Mouse (Mus musculus) ES-E14 (cell line): Measurements from ENCODE around the gene Cspg4. TPM values are rescaled to one million over a fixed set of nuclear protein-coding genes. Genes with fewer than 3 reads are reported as not detected.
A peak's percentile ranks its signal among the peaks of the same experiment; 100 is the strongest.

Experiments used
- DNase-seq: peaks from one replicate; pipeline ENCODE4 v3.0.0-alpha.2; 2013; ENCODE audit warnings: low read depth, low spot score
- H3K27ac ChIP-seq: 2 replicates; pipeline ENCODE4 v1.5.1; 2012; ENCODE audit warnings: low read depth, mild to moderate bottlenecking, low read length, moderate library complexity, mixed read lengths; ENCODE audit not compliant: poor library complexity, insufficient read depth, severe bottlenecking
- H3K36me3 ChIP-seq: 2 replicates; pipeline ENCODE4 v1.6.1; 2012; ENCODE audit warnings: mild to moderate bottlenecking, low read length, moderate library complexity, mixed read lengths; ENCODE audit not compliant: control insufficient read depth, poor library complexity, insufficient read depth, severe bottlenecking
- H3K4me1 ChIP-seq, 2 experiments: fragments of 150-350 bp in 1 of 2; sonication (generic) in 1 of 2; 2 replicates each; pipeline ENCODE4 v1.6.1; 2012; ENCODE audit warnings: low read length in 2 of 2, mild to moderate bottlenecking in 1 of 2, mixed read lengths in 1 of 2; ENCODE audit not compliant: control insufficient read depth in 2 of 2, insufficient read depth in 2 of 2, poor library complexity in 1 of 2
- H3K4me3 ChIP-seq, 2 experiments: fragments of 150-350 bp in 1 of 2; sonication (generic) in 1 of 2; 2 replicates each; pipeline ENCODE4 v1.5.1; 2012; ENCODE audit warnings: low read length in 2 of 2, low read depth in 1 of 2, mild to moderate bottlenecking in 1 of 2, mixed read lengths in 1 of 2; ENCODE audit not compliant: insufficient read depth in 1 of 2, poor library complexity in 1 of 2, severe bottlenecking in 1 of 2
- H3K9ac ChIP-seq: 2 replicates; pipeline ENCODE4 v1.6.1; 2012; ENCODE audit warnings: low read depth, mild to moderate bottlenecking, low read length, mixed read lengths; ENCODE audit not compliant: poor library complexity, insufficient read depth, severe bottlenecking
- H3K9me3 ChIP-seq: fragments of 150-350 bp; sonication (generic); 2 replicates; pipeline ENCODE4 v1.6.1; 2012; ENCODE audit warnings: low read depth, mild to moderate bottlenecking, low read length; ENCODE audit not compliant: control insufficient read depth, insufficient read depth
- CHD2 ChIP-seq: IDR thresholded peaks from 2 replicates; pipeline ENCODE4 v1.6.1; 2014; ENCODE audit warnings: mild to moderate bottlenecking, low read depth, low read length, inconsistent platforms
- HCFC1 ChIP-seq: IDR thresholded peaks from 2 replicates; pipeline ENCODE4 v1.6.1; 2012; ENCODE audit warnings: low read length, inconsistent platforms, borderline replicate concordance; ENCODE audit not compliant: insufficient read depth
- MAFK ChIP-seq: IDR thresholded peaks from 2 replicates; pipeline ENCODE4 v1.6.1; 2014; ENCODE audit warnings: mild to moderate bottlenecking, low read depth, low read length, inconsistent platforms; ENCODE audit not compliant: insufficient read depth
- ZC3H11A ChIP-seq: IDR thresholded peaks from 2 replicates; pipeline ENCODE4 v1.6.1; 2012; ENCODE audit warnings: low read depth, mild to moderate bottlenecking, inconsistent platforms, low read length, borderline replicate concordance
- ZNF384 ChIP-seq: IDR thresholded peaks from 2 replicates; pipeline ENCODE4 v1.6.1; 2012; ENCODE audit warnings: low read depth, low read length, inconsistent platforms
- in situ Hi-C, 2 experiments: fragments of 600-800 bp; cut with MboI; formaldehyde crosslinking; loops; one replicate each; pipeline ENCODE4 v1.15.1; 2025; ENCODE audit warnings: low sequenced_read_pairs in 2 of 2, inconsistent platforms in 1 of 2; ENCODE audit not compliant: unreplicated experiment in 2 of 2
- total RNA-seq: library from RNA; depleted of rRNA; stranded (reverse); fragments of 300-350 nt; gene quantifications from 2 replicates; pipeline ENCODE4 v1.2.3, GENCODE M21; 2012

Gene Cspg4
- total RNA-seq, 1 experiment, result 1.3 TPM

DNA sequence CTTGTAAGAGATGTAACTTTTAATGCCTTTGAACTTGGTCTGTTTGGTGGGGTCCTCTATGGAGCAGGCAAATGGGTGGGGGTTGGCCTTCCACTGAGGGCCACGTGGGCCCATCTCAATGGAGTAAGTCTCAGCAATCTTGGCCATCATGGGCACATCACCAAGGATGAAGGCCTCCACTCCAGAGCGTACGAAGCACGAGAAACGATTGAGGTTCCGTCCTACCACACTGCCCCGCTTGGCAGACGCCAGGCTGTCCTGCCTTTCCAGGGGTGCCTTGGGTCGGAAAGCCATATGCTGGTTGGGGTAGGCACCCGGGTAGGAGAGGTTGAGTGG is 61.2 kb downstream of the Cspg4 start:
- peaks cover 3 to 9% of the 10 kb centered on the region in 2 experiments; a peak in 2 of 4 replicates for H3K4me1 ChIP-seq
- no peaks in the 10 kb centered on the region for H3K36me3 ChIP-seq
- in situ Hi-C loops, result no loop called here
- H3K9ac ChIP-seq, result no peak overlapping the region
- H3K9me3 ChIP-seq, result no peaks in the 10 kb centered on the region
- no peak for DNase-seq
- TF ChIP-seq MAFK (no peak), ZC3H11A (no peak), ZNF384 (no peak), HCFC1 (no peak), CHD2 (no peak)
- H3K27ac ChIP-seq, result no peak overlapping the region
- H3K4me3 ChIP-seq, result no peak overlapping the region

DNA sequence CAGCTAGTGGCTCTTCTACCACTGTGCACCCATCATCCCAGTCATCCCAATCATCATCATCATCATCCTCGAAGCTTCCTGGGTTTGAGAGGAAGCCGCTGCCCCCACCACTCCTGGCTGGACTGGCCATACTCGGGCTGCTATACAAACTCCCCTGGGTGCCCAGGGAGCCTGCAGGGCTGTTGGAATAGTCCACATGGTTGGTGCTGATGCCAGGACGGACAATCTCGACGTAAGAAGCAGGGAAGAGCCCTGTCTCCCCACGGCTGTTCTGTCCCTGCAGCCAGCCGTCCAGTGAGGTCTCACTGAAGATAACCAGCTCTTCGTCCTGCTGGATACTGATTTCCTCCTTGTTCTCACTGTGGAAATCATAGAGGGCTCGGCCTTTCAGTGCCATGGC is 61.6 kb downstream of the Cspg4 start:
- in situ Hi-C loops, result no loop called here
- TF ChIP-seq MAFK, result no peak
- no peak for TF ChIP-seq ZC3H11A
- TF ChIP-seq HCFC1, result no peak
- no peak for TF ChIP-seq ZNF384
- TF ChIP-seq CHD2, result no peak
- Histone ChIP-seq H3K4me1 (peaks cover 3 to 9% of the 10 kb centered on the region in 2 experiments; a peak in 2 of 4 replicates), H3K4me3 (no peak overlapping the region), H3K9me3 (no peaks in the 10 kb centered on the region), H3K36me3 (no peaks in the 10 kb centered on the region), H3K27ac (no peak overlapping the region), H3K9ac (no peak overlapping the region)
- no peak for DNase-seq

DNA sequence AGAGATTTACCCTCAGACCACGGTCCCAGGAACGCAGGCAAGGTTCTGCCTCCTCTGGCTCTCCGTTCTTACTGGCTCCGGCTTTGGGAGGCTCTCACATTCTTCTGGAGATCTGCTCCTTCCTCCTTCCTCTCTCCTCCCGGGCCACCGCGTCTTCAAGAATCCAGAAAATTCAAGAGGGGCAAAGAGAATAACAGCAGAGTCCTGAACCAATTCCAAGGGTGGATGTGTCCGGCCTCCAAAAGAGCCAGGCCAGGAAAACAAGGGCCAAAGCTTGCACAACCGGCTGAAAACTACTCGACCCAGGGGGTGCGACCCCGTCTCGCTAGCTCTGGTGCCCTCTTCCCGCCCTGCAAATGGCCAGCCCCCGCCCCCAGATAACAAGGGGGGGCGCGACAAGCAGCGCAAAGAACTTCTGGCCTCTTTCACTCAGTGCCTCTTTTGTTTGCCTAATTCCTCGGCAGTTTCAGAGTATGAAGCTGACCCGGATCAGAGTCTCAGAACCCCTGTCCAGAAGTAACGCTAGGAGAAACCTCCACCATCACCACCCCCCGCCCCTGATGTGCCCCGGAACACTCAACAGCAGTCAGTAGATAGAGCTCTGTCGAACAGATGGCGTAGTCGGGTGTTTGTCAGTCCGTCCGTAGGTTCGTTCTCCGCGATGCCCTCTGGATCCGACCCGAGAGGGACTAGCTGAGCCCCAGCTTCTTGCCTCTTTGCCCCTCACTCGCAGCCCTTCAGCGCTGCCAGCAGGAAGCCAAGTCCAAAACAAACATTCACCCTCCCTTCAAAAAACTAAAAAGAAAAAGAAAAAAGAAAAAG is 62.6 kb downstream of the Cspg4 start:
- H3K9me3 ChIP-seq, result no peaks in the 10 kb centered on the region
- no peak overlapping the region for H3K27ac ChIP-seq
- DNase-seq, result no peak
- H3K36me3 ChIP-seq, result no peaks in the 10 kb centered on the region
- no peak for TF ChIP-seq MAFK
- no peak for TF ChIP-seq ZC3H11A
- TF ChIP-seq CHD2, result no peak
- peak overlapping the region; percentile 87 to 97 for H3K4me3 ChIP-seq
- in situ Hi-C loops, result no loop called here
- H3K4me1 ChIP-seq, result peaks cover 3 to 9% of the 10 kb centered on the region in 2 experiments; a peak in 2 of 4 replicates
- peak overlapping the region; percentile 45 for H3K9ac ChIP-seq

DNA sequence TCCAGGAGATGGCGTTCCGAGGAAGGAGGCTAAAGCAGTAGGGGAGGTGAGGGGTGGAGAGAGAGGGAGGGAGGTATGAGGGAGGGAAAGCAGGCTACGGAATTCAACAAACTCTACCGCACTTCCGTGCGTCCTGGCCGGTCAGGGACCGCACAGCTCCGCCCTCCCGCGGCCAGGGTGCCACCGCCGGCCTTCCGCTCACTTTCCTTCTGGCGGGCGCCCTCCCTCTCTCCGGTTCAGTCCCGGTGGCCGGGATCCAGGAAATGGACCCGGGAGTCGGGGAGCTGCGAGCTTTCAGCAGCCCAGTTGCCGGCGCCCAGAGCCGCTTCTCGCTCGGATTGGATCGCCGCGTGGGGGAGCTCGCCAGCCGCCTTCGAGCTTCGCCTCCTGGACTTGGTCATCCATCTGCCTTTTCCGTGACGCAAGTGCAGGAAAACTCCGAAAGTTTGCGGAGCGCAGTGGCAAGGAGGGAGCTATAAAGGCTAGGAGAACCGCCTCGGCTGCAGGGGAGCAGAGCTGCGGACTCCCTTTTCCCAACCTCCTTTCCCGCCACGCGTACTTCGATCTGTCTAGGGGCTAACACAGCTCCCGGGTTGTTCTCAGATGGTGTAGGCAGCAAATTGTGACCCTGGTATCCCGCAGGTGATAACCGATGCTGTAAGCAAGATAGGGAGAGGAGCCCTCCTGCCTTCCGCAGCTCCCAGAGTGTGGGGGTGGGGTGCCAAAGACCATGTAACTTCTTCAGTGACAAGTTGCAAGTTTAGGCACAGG is 63.4 kb downstream of the Cspg4 start, which contains the start of gene Snx33:
TSS of gene Snx33 (minus strand) at position 331 of the 771 bp plus-strand sequence.
- H3K4me1 ChIP-seq, result peaks cover 3 to 9% of the 10 kb centered on the region in 2 experiments; a peak in 2 of 4 replicates
- 0 out of 2 replicates have a peak, but pooled peaks have one; percentile 13 for TF ChIP-seq HCFC1
- no peak for TF ChIP-seq MAFK
- no peak for TF ChIP-seq CHD2
- TF ChIP-seq ZNF384, result no peak
- TF ChIP-seq ZC3H11A, result no peak
- H3K9me3 ChIP-seq, result no peaks in the 10 kb centered on the region
- in situ Hi-C loops, result no loop called here
- H3K9ac ChIP-seq, result peak within 1 kb of the TSS; percentile 72
- H3K27ac ChIP-seq, result no peak within 1 kb of the TSS
- no peaks in the 10 kb centered on the region for H3K36me3 ChIP-seq
- DNase-seq, result no peak
- H3K4me3 ChIP-seq, result peak within 1 kb of the TSS; percentile 87 to 97
